Mouse (Mus musculus) brain, embryonic 14.5 days (tissue): ENCODE results near the gene 4921517D22Rik.

ENCODE experiments used
- CTCF ChIP-seq: fragments of 200-500 bp; IDR thresholded peaks from 2 replicates; pipeline ENCODE4 v1.5.1; 2012; ENCODE audit warnings: inconsistent platforms, mild to moderate bottlenecking, moderate library complexity, borderline replicate concordance; ENCODE audit not compliant: insufficient read depth, insufficient read length; ENCODE audit errors: extremely low read depth
- POLR2A ChIP-seq: fragments of 200-500 bp; IDR thresholded peaks from 2 replicates; pipeline ENCODE4 v1.6.1; 2012; ENCODE audit warnings: mild to moderate bottlenecking, inconsistent platforms, borderline replicate concordance; ENCODE audit not compliant: poor library complexity, insufficient read depth, insufficient read length, severe bottlenecking; ENCODE audit errors: extremely low read depth

- no peak for TF ChIP-seq POLR2A
- TF ChIP-seq CTCF: no peak
Observed at GRCm38 (mm10) chr13:59676316-59677229, 17.3 kb downstream of the 4921517D22Rik start.
